Mouse (Mus musculus): ENCODE results near the gene Erg.

GRCm38 (mm10) chr16:95487606-95488351 is 98.6 kb downstream of the Erg start:
- no peak for TF ChIP-seq POLR2A (IDR thresholded peaks at IDR 0.05; ENCODE audit: low read depth, low read length)
- no peak for TF ChIP-seq CTCF (IDR thresholded peaks at IDR 0.05; ENCODE audit: extremely low read depth, insufficient read length, insufficient replicate concordance, low read depth, low read length)
